Mouse (Mus musculus) embryonic facial prominence, embryonic 14.5 days (tissue): ENCODE results near the gene Arl6ip6. TPM values are rescaled to one million over a fixed set of nuclear protein-coding genes. Genes with fewer than 3 reads are reported as not detected.

Experiments used
- ATAC-seq: fragments of 200-750 bp; cut with Nextera tagmentation; 2 replicates; pipeline ENCODE4 v1.8.0; 2017; ENCODE audit warnings: low read depth, moderate number of reproducible peaks, moderate TSS enrichment
- DNase-seq: peaks from one replicate; pipeline ENCODE4 v3.0.0-alpha.2; 2015; ENCODE audit warnings: low spot score
- H3K27ac ChIP-seq: fragments of 300-500 bp; sonication (generic); replicated peaks from 2 replicates; pipeline ENCODE4 v1.5.1; 2014; ENCODE audit warnings: low read depth, mild to moderate bottlenecking, low read length, moderate library complexity
- H3K27me3 ChIP-seq: fragments of 300-500 bp; sonication (generic); replicated peaks from 2 replicates; pipeline ENCODE4 v1.6.1; 2014; ENCODE audit warnings: low read length; ENCODE audit not compliant: control insufficient read depth, insufficient read depth
- H3K36me3 ChIP-seq: fragments of 300-500 bp; sonication (generic); 2 replicates; pipeline ENCODE4 v1.6.1; 2014; ENCODE audit warnings: low read length, mixed read lengths; ENCODE audit not compliant: control insufficient read depth, insufficient read depth
- H3K4me1 ChIP-seq: fragments of 300-500 bp; sonication (generic); 2 replicates; pipeline ENCODE4 v1.6.1; 2014; ENCODE audit warnings: antibody characterized with exemption, low read length; ENCODE audit not compliant: control insufficient read depth, insufficient read depth
- H3K4me2 ChIP-seq: fragments of 300-500 bp; sonication (generic); 2 replicates; pipeline ENCODE4 v1.6.1; 2014; ENCODE audit warnings: low read depth, mild to moderate bottlenecking, low read length, moderate library complexity, mixed read lengths
- H3K4me3 ChIP-seq: fragments of 300-500 bp; sonication (generic); 2 replicates; pipeline ENCODE4 v1.5.1; 2014; ENCODE audit warnings: low read depth, mild to moderate bottlenecking, low read length
- H3K9ac ChIP-seq: fragments of 300-500 bp; sonication (generic); 2 replicates; pipeline ENCODE4 v1.6.1; 2014; ENCODE audit warnings: low read depth, mild to moderate bottlenecking, low read length, moderate library complexity, mixed read lengths
- H3K9me3 ChIP-seq: fragments of 300-500 bp; sonication (generic); 2 replicates; pipeline ENCODE4 v1.6.1; 2016; ENCODE audit warnings: low read length; ENCODE audit not compliant: control insufficient read depth
- WGBS: fragments of 180-500 bp; shearing (Covaris S2); extraction: QIAGEN DNeasy Blood & Tissue Kit; methylation state at CpG from one replicate; pipeline ENCODE4 v1.1.7; 2014; 5-methylcytosine and 5-hydroxymethylcytosine counted together
- polyA plus RNA-seq: library from polyadenylated mRNA; unstranded; fragments of >200 nt; fragmentation: Nextera tagmentation; extraction: Ambion mirVana; gene quantifications from 2 replicates; pipeline ENCODE4 v1.2.1, GENCODE M21; 2014

Arl6ip6 gene
- polyA plus RNA-seq, 1 experiment from 2014 or later: 48.2 TPM

DNA sequence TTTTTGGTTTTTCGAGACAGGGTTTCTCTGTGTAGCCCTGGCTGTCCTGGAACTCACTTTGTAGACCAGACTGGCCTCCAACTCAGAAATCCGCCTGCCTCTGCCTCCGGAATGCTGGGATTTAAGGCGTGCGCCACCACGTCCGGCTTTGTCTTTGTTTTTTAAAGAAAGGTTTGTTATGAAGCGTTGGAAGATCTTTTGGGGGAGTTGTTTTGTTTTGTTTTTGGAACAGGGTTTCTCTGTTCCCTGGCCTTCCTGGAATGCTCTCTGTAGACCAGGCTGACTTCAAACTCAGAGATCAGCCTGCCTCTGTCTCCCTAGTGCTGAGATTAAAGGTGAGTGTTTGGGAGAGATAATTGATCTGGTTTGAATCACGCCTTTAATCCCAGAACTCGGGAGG is 4.9 kb downstream of the Arl6ip6 start:
- Histone ChIP-seq H3K4me2 (no peak overlapping the region), H3K36me3 (peaks cover 46% of the 10 kb centered on the region), H3K4me1 (peaks cover 10% of the 10 kb centered on the region), H3K9me3 (no peaks in the 10 kb centered on the region), H3K27me3 (no peaks in the 10 kb centered on the region), H3K4me3 (no peak overlapping the region), H3K27ac (no peak overlapping the region), H3K9ac (no peak overlapping the region)
- DNase-seq (no peak), ATAC-seq (no peak)
- WGBS: 94% methylated on average over 10 of the region's 10 CpGs

DNA sequence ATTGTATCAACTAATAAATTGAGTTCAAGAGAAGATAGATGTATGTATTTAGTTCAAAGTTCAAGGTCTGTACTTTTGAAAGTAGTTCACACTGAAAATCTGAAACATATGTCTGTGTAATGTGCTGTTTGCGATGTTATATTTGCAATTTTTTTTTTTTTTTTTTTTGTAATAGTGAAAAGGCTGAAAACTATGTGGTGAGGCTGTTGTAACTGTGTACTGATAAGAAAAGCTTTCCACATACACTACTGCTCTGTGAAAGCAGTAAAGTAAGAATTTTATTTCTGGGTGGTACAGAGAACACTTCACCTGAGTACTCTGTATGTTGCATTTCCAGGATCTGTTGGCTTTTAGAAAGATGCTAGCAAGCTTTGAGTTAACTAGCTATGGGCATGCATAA is 7.7 kb downstream of the Arl6ip6 start:
- Histone ChIP-seq H3K27ac (no peak overlapping the region), H3K9me3 (no peaks in the 10 kb centered on the region), H3K36me3 (peaks cover 53% of the 10 kb centered on the region), H3K4me2 (no peak overlapping the region), H3K9ac (no peak overlapping the region), H3K4me1 (no peaks in the 10 kb centered on the region), H3K27me3 (no peaks in the 10 kb centered on the region), H3K4me3 (no peak overlapping the region)
- WGBS: 67% methylated on average over 1 of the region's 1 CpGs
- ATAC-seq (no peak), DNase-seq (no peak)

DNA sequence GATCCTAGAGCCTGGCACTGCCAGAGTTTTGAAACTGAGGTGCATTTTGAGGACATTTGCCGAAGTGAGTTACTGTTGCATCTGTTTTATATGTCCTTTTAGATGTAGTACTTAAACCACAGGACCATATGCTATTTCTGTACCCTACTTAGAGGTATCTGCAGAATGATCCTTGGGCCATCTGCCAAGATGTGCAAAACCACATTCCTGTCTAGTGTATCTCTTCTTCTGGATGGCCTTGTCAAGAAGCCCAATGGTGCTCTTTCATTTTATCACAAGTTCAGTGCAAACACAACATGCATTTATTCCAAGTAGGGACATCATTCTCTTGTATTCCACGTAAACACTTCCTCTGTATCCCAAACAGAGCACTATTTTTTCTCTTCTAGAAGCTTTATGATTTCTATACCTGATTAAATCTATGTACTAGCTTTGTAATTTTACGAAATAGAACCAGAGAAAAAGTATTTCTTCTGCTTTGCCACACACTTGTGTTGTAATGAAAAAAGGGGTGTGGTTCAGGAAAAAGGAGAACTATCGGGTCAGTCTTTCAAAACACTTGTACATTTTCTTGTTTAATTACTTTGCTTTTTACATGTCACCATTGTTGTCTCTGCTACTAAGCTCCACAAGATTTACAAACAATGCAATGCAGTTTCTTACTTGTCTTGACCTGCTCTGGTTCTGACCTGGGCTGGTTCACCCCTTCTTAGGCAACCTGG is 8.8 kb downstream of the Arl6ip6 start:
- WGBS: 82% methylated on average over 4 of the region's 4 CpGs
- Histone ChIP-seq H3K4me1 (no peaks in the 10 kb centered on the region), H3K9me3 (no peaks in the 10 kb centered on the region), H3K27me3 (no peaks in the 10 kb centered on the region), H3K27ac (no peak overlapping the region), H3K36me3 (peaks cover 49% of the 10 kb centered on the region), H3K4me3 (no peak overlapping the region), H3K4me2 (no peak overlapping the region), H3K9ac (no peak overlapping the region)
- no peak for ATAC-seq
- DNase-seq: no peak

DNA sequence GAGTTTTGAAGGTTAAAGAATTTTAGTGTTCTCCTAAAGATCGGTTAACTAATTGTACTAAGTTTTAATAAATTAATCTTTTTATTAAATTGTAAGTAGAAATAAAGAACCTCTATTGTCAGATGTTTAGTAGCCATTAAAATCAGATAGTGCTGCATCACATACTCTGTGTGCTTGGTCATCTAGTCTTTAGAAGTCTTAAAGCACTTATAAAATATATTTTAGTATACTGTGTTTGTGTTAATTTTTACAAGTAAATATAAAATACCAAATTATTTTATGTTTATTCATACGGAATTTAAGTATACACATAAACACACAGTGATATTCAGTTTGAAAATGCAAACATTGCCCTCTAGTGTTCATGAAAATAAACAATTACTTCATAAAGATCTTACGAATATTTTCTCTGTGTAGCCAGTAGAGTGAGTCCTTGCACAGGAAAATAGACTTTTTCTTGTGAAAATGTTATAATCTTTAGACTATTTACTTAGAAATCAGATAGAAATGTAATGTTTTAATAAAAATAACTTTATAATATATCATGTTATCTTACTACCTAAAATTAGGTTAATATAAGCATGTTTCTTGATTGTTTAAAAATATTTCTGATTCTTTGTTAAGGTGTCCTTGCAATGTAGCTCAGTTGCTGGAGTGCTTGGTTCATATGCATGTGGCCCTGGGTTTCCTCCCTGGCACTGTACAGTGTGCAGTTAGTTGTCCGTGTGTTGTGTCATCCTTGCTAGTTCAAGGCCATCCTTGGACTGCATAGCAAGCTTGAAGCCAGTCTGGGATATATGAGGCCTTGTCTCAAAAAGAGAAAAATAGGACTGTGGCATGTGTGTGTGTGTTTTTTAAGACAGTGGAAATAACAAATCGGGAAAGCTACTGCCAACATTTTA is 13.1 kb downstream of the Arl6ip6 start:
- Histone ChIP-seq H3K4me1 (no peaks in the 10 kb centered on the region), H3K9ac (no peak overlapping the region), H3K27me3 (no peaks in the 10 kb centered on the region), H3K36me3 (peaks cover 27% of the 10 kb centered on the region), H3K9me3 (no peaks in the 10 kb centered on the region), H3K4me2 (no peak overlapping the region), H3K27ac (no peak overlapping the region), H3K4me3 (no peak overlapping the region)
- ATAC-seq: 0 out of 2 replicates have a peak, but pooled peaks have one; percentile 44
- DNase-seq: peak; percentile 47
- WGBS: 62% methylated on average over 5 of the region's 5 CpGs

DNA sequence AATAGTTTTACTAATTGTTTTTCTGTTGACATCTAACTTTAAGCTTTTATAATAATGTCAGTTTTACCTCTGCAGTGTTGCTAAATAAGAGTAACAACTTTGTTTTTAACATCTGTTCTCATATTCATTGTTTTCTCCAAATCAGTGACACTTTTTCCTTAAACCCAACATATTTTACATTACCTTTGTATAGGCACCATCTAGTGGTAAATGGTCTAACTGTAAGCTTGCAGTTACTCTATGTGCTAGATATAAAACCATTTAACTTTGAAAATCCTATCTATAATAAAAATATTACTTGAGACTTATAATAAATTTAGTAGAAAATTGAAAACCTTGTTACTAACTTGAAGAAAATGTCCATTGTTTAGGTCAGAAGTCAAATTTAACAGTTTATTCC is 15.2 kb downstream of the Arl6ip6 start:
- H3K36me3 ChIP-seq: peaks cover 29% of the 10 kb centered on the region
- H3K27ac ChIP-seq: no peak overlapping the region
- H3K4me3 ChIP-seq: no peak overlapping the region
- H3K9ac ChIP-seq: no peak overlapping the region
- H3K27me3 ChIP-seq: no peaks in the 10 kb centered on the region
- H3K4me2 ChIP-seq: no peak overlapping the region
- no peaks in the 10 kb centered on the region for H3K4me1 ChIP-seq
- no peak for ATAC-seq
- no peak for DNase-seq
- H3K9me3 ChIP-seq: no peaks in the 10 kb centered on the region

DNA sequence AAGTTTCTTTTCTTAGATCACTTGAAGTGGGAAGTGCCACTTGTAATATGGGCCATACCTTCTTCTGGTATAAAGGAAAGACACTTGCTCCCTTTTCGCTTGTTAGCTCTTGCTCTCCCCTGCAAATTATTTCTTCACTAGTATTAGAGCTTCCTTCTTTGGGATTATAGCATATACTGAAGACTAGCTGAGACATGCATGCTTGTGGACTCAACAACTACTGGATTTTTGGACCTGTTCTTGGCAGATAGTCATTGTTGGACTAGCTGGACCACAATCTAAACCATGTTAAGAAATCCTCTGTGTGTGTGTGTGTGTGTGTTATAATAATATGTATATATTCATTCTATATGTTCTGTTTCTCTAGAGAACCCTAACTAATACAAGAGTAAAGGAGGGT is 22.0 kb downstream of the Arl6ip6 start:
- no peak overlapping the region for H3K27ac ChIP-seq
- H3K4me2 ChIP-seq: no peak overlapping the region
- WGBS: 92% methylated on average over 1 of the region's 1 CpGs
- DNase-seq: no peak
- no peak for ATAC-seq
- no peaks in the 10 kb centered on the region for H3K9me3 ChIP-seq
- H3K9ac ChIP-seq: no peak overlapping the region
- H3K4me1 ChIP-seq: no peaks in the 10 kb centered on the region
- H3K36me3 ChIP-seq: peaks cover 62% of the 10 kb centered on the region
- no peaks in the 10 kb centered on the region for H3K27me3 ChIP-seq
- no peak overlapping the region for H3K4me3 ChIP-seq

DNA sequence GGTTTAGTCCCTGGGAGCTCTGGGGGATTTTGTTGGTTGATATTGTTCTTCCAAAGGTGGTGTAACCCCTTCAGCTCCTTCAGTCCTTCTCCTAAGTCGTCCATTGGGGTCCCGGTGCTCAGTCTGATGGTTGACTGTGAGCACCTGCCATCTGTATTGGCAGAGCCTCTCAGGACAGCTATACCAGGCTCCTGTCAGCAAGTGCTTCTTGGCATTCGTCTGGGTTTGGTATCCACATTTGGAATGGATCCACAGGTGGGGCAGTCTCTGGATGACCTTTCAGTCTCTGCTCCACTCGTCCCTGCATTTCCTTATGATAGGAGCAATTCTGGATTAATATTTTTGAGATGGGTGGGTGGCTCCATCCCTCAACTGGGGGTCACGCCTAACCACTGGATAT is 30.7 kb downstream of the Arl6ip6 start:
- Histone ChIP-seq H3K27me3 (no peaks in the 10 kb centered on the region), H3K36me3 (peaks cover 17% of the 10 kb centered on the region), H3K27ac (no peak overlapping the region), H3K4me1 (no peaks in the 10 kb centered on the region), H3K4me2 (no peak overlapping the region), H3K9ac (no peak overlapping the region), H3K4me3 (no peak overlapping the region), H3K9me3 (peaks cover 21% of the 10 kb centered on the region)
- 84% methylated on average over 5 of the region's 5 CpGs for WGBS
- DNase-seq: no peak
- no peak for ATAC-seq

DNA sequence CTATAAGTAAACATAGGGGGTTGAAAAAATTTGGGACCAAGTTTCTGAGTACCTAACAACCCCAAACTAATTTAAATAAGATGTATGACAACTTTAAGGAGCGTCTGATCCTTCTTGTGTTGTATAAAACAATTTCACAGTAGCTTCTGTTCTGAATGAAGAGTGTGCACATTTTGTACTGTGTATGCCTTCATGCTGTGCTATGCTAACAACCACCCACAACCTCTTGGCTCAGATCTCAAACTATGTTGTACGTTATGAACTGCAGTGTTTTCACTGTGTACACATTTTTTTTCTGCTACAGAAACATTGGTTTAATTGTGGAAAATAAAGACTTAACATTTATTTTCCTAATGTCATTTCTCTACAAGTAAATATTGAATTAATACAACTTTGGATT is 65.5 kb downstream of the Arl6ip6 start:
- Histone ChIP-seq H3K9ac (no peak overlapping the region), H3K36me3 (no peaks in the 10 kb centered on the region), H3K27ac (no peak overlapping the region), H3K4me1 (no peaks in the 10 kb centered on the region), H3K4me2 (no peak overlapping the region), H3K27me3 (no peaks in the 10 kb centered on the region), H3K4me3 (no peak overlapping the region), H3K9me3 (no peaks in the 10 kb centered on the region)
- ATAC-seq (no peak), DNase-seq (no peak)
- 60% methylated on average over 2 of the region's 2 CpGs for WGBS
